ENCODE assay signal across 8 mouse cellular contexts in the genomic region with DNA sequence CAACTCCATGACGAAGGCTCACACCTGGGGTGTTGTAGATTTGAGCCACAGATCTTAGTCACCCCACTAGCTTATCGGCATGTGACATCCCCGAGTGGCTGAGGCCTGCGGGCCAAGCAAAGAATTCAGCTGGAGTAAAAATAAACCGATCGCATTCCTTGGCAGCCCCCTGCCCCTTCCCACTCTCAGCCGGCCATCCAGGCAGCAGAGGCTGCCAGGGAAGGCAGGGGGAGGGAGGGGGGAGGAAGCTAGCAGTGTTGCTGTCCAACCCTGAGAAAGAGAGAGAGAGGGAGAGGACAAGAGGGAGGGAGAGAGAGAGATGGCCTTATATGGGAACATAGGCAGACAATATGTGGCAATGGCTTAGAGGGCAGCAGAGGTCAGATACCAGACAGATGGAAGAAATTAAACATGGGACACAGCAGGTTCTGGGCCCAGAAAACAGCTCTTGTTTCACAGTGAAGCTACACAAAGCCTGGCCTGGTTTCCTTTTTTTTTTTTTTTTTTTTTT. TPM values are rescaled to one million over a fixed set of nuclear protein-coding genes. Genes with fewer than 3 reads are reported as not detected.
DNase-seq lines count a peak whose midpoint lies in the region; ATAC-seq and TF ChIP-seq lines count a peak whose summit lies in the region.

No protein-coding gene starts in this region.

- H3K36me3 ChIP-seq in midbrain, postnatal 0 days (ENCODE audit: insufficient read depth, low read length) = no peaks in the 10 kb centered on the region
- H3K36me3 ChIP-seq in midbrain, embryonic 16.5 days (ENCODE audit: control insufficient read depth, insufficient read depth, low read length) = no peaks in the 10 kb centered on the region
- no peaks in the 10 kb centered on the region for H3K36me3 ChIP-seq in limb, embryonic 13.5 days

- no peak overlapping the region for H3K4me3 ChIP-seq in midbrain, postnatal 0 days (ENCODE audit: low read depth, low read length)
- no peak overlapping the region for H3K4me3 ChIP-seq in midbrain, embryonic 16.5 days (ENCODE audit: low read depth, low read length)
- H3K4me3 ChIP-seq in limb, embryonic 13.5 days = no peak overlapping the region

- peak; percentile 69 for DNase-seq in midbrain, postnatal 0 days (ENCODE audit: low spot score)
- peak; percentile 97 for DNase-seq in fibroblast of lung, adult 2 months (ENCODE audit: low read depth)
- DNase-seq in heart, postnatal 25 days (ENCODE audit: low spot score) = peak; percentile 77
- peak; percentile 55 for DNase-seq in ovary, postnatal 36 days (ENCODE audit: low spot score)
- DNase-seq in layer of hippocampus, adult 9-11 months = no peak

- no peaks in the 10 kb centered on the region for H3K27me3 ChIP-seq in midbrain, postnatal 0 days (ENCODE audit: insufficient read depth, low read length)
- H3K27me3 ChIP-seq in midbrain, embryonic 16.5 days (ENCODE audit: control insufficient read depth, insufficient read depth, low read depth, low read length) = no peaks in the 10 kb centered on the region
- no peaks in the 10 kb centered on the region for H3K27me3 ChIP-seq in limb, embryonic 13.5 days

- H3K4me2 ChIP-seq in midbrain, postnatal 0 days (ENCODE audit: low read depth, low read length, poor library complexity, severe bottlenecking) = no peak overlapping the region
- H3K4me2 ChIP-seq in midbrain, embryonic 16.5 days (ENCODE audit: low read length) = no peak overlapping the region
- H3K4me2 ChIP-seq in limb, embryonic 13.5 days (replicated peaks) = no peak overlapping the region

- no peak for TF ChIP-seq CTCF in midbrain, postnatal 0 days (IDR thresholded peaks at IDR 0.05)

- 34% methylated on average over 7 of the region's 7 CpGs for WGBS in midbrain, postnatal 0 days
- WGBS in midbrain, embryonic 16.5 days = 25% methylated on average over 7 of the region's 7 CpGs
- 11% methylated on average over 7 of the region's 7 CpGs for WGBS in limb, embryonic 13.5 days

- no peak for ATAC-seq in midbrain, postnatal 0 days (ENCODE audit: low FRiP score)
- no peak for ATAC-seq in midbrain, embryonic 16.5 days
- ATAC-seq in limb, embryonic 13.5 days (ENCODE audit: low FRiP score, low read depth) = peak; percentile 87
- ATAC-seq in frontal cortex, adult (ENCODE audit: low TSS enrichment) = no peak

- intact Hi-C loops in heart, postnatal 25 days (cut with DNase I) = loop anchor here (10.0 kb wide), 1 partner anchor 357 kb away; a partner anchor contains a TSS

- H3K27ac ChIP-seq in midbrain, postnatal 0 days (ENCODE audit: low read depth, low read length) = no peak overlapping the region
- no peak overlapping the region for H3K27ac ChIP-seq in midbrain, embryonic 16.5 days (ENCODE audit: low read length)
- peak overlapping the region; percentile 69 for H3K27ac ChIP-seq in limb, embryonic 13.5 days

- H3K4me1 ChIP-seq in midbrain, postnatal 0 days (ENCODE audit: insufficient read depth, low read length) = no peaks in the 10 kb centered on the region
- 0 out of 2 replicates have a peak, but pooled peaks cover 2% of the 10 kb centered on the region for H3K4me1 ChIP-seq in midbrain, embryonic 16.5 days (ENCODE audit: control insufficient read depth, insufficient read depth, low read length)
- peaks cover 11% of the 10 kb centered on the region for H3K4me1 ChIP-seq in limb, embryonic 13.5 days

- no peak overlapping the region for H3K9ac ChIP-seq in midbrain, postnatal 0 days (replicated peaks; ENCODE audit: low read length, poor library complexity, severe bottlenecking)
- H3K9ac ChIP-seq in midbrain, embryonic 16.5 days (ENCODE audit: low read depth, low read length) = no peak overlapping the region
- H3K9ac ChIP-seq in limb, embryonic 13.5 days = peak overlapping the region; percentile 25; the same call in 1 of the 2 replicates

- no peaks in the 10 kb centered on the region for H3K9me3 ChIP-seq in midbrain, postnatal 0 days (ENCODE audit: low read length)
- no peaks in the 10 kb centered on the region for H3K9me3 ChIP-seq in midbrain, embryonic 16.5 days (replicated peaks; ENCODE audit: control insufficient read depth, low read length, poor library complexity, severe bottlenecking)
- H3K9me3 ChIP-seq in limb, embryonic 13.5 days = no peaks in the 10 kb centered on the region

RNA-seq across cellular contexts. Expression of a gene that starts 7.1 kb away (rescaled TPM):
- total RNA-seq in midbrain, postnatal 0 days (2014; rRNA removed) = 30.5 and 35.1 TPM in 2 replicates
- polyA plus RNA-seq in midbrain, postnatal 0 days (2015; fragmentation: Nextera tagmentation; extraction: Ambion mirVana) = 69.9 and 71.9 TPM in 2 replicates
- polyA plus RNA-seq in midbrain, embryonic 16.5 days (2015; fragmentation: Nextera tagmentation; extraction: Ambion mirVana) = 71.6 and 86.7 TPM in 2 replicates
- total RNA-seq in heart, postnatal 25 days (2021) = 10 to 100 TPM; 67.4 to 68.3 TPM
- polyA plus RNA-seq in limb, embryonic 13.5 days (2015; fragmentation: Nextera tagmentation; extraction: Ambion mirVana) = 48.7 and 50.7 TPM in 2 replicates

RNA-seq across cellular contexts. Expression of a gene that starts 22.3 kb away (rescaled TPM):
- total RNA-seq in midbrain, postnatal 0 days (2014; rRNA removed) = 6.3 and 7.3 TPM in 2 replicates
- 3.6 and 4.6 TPM in 2 replicates for polyA plus RNA-seq in midbrain, postnatal 0 days (2015; fragmentation: Nextera tagmentation; extraction: Ambion mirVana)
- polyA plus RNA-seq in midbrain, embryonic 16.5 days (2015; fragmentation: Nextera tagmentation; extraction: Ambion mirVana) = 1.8 and 2.5 TPM in 2 replicates
- total RNA-seq in heart, postnatal 25 days (2021) = 1 to 10 TPM; 3.2 to 3.9 TPM
- 1.2 TPM in 2 replicates for polyA plus RNA-seq in limb, embryonic 13.5 days (2015; fragmentation: Nextera tagmentation; extraction: Ambion mirVana)
